Mouse (Mus musculus): ENCODE measurements around the gene Zswim3.
"Not testable (repeated sequence)": the region's sequence is repeated elsewhere in the genome, so short reads cannot be mapped to it uniquely, and the experiment has no call there.

Gene Zswim3

DNA sequence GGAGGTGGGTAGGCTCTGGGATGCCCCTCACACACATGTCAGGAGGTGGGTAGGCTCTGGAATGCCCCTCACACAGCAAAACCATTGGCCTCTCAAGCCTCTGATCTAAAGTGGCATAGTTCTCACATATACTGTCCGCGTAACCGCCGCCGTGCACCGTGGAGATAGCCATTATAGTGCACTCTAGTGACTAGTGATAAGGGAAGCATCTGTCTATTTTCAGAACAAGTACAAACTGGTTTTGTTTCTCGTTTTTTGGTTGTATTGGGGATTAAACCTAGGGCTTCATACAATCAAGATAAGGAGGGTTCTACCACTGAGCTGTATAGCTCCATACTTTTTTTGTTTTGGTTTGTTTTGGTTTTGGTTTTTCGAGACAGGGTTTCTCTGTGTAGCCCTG lies 10.9 kb downstream of the Zswim3 start:
- no peak for DNase-seq

DNA sequence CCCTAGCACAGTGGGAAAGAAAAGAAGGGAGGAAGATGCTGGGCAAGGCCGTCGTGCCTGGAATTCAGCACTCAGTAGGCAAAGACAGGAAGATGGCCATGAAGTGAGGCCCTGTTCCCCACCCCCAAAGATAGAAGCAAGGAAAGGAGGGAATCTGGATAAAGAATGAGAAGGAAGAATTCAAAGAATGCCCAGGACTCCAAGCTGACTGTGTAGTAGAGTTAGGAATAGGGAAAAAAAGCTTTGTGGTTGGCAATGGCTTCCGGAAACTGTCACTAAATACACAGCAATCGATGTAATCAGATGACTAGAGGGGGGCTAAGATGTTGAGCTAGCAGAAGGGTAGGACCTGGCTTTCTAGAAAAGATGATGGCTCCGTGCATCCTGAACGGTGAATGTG lies 12.3 kb downstream of the Zswim3 start:
- DNase-seq: no peak

DNA sequence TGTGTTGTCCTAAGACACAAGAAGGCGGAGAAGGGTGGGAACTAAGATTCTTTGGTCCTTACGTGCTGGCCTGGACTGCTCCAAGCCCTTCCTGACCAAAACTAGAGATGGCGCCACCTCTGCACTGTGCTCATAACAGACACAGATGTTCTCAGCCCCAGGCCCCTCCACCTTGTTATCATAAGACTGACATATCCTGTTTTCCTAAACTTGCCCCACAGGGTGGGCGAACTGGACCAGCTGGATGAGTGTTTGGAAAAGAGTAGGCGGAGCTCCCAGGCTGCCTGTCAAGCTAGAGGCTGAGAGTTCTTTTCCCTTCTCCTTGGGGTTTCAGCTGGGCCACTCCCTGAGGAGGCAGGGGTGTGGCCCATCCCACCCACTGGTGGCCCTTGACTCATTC lies 12.8 kb downstream of the Zswim3 start:
- peak; percentile 37 for DNase-seq

DNA sequence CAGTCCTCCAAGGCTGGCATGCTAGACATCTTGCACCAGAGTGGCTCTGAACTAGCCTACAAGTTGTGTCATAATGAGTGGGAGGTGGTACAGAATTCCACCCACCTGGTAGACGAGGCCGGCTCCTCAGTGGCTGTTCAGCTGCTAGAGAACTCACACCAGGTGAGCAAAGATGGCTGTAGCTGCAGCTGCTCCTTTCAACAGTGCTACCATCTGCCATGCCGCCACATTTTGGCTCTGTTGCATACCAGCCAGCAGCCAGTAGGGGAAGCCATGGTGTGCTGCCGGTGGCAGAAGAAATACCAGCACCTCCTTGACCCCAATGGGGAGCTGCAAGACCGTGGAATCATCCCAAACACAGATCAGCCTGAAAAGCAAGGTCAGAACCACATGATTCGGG lies 16.2 kb downstream of the Zswim3 start:
- DNase-seq: no peak

DNA sequence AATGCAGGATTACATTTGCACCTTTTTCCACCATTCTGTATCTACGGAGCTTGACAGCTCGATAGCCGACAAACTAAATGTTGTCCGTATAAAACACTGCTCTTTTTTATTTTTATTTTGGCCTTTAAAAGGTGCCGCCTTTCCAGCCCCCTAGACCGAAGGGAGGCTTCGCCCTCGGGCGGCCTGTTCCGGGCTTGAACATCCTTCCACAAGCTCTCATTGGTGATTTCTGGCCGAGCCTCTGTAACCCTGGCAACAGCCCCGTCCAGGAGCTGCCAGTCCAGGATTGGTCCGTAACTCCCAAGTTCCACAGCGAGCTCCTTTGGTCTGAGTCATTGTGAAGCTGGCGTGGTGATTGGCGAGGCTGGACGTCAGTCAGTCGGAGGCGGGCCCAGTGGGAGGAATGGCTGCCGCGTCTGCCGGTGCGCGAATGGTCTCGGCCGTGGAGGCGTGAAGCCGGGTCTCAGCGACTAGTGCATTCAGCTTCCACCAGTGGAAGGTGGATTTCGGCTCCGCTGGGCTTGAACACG lies 17.8 kb downstream of the Zswim3 start, which contains the start of gene Zswim1:
TSS of gene Zswim1 (plus strand) at position 51 of the 530 bp plus-strand sequence.
- peak; percentile 100 for DNase-seq

DNA sequence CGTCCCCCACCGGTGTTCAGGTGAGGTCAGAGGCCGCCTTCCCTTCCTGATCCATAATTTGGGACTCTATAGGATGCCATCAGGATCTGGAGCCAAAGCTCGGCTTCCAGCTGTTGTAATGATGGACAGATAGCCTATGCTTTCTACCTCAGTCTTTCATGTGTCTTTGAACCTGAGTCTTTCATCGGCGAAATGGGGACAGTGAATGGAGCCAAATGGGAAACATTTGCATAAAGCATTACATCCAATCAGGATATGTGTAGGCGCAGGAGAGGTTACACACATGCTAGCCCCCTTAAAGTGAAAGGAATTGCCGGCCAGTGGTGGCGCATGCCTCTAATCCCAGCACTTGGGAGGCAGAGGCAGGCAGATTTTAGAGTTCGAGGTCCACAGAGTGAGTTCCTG lies 18.3 kb downstream of the Zswim3 start:
- DNase-seq: peak; percentile 38

DNA sequence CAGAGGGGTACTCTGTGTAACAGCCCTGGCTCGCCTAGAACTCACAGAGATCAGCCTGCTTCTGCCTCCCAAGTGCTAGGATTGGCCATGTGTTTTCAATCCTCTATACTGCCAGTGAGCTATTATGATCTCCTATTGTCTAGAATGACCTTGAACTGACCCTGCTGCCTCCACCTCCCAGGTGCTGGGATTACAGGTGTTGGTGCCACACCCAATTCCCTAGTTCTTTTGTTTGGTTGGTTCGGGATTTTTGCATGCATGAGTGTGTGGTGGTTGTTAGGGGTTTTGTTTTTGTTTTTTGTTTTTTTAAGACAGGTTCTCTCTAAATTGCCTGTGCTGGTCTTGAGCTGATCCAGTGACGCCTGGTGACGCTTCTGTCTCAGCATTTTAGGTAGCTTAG lies 19.1 kb downstream of the Zswim3 start:
- no peak for DNase-seq

DNA sequence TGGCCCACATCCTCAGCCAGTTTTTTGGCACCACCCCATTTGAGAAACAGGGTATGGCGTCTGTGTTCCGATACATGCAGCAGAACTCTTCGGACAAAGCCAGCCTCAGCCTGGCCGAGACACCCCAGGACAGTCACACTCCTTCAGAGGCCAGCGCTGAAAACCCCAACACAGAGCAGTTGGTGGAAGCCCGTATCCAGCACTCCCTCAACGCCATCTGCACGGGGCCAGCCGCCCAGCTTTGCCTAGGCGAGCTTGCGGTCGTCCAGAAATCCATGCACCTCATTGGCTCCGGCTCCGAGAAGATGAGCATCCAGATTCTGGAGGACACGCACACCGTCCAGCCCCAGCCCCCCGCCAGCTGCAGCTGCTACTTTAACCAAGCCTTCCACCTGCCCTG lies 20.6 kb downstream of the Zswim3 start:
- no peak for DNase-seq

DNA sequence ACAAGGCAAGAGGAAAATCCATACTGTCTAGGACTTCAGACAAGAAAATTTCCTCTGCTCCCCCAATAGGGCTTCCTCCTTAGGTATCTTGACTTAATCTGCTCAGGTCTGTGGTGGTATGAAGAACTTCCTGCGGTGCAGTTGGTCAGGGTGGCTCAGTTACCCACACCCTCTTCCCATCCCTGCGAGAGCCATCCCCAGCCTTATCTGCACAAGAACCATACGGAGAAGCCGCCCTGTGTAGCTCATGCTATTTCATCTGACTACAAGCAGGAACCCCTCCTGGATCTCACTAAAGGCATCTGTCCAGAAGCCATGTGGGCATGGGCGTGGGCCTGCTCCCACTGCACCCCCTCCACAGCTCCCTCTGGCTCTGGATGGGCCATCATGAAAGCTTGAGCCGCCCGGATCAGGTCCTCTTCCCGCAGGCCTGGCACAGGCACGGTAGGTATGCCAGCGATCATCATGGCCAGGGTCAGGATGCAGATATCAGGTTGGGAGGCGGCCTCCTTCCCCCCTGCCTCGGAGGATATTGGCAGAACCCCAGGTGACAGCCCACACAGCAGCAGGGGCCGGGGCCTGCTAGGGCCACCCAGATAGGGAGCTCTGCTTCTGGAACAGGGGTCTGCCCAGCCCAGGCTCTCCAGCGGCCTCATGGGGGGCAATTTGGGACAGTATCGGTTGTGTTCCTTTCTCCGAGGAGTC lies 22.4 kb downstream of the Zswim3 start:
- no peak for DNase-seq

DNA sequence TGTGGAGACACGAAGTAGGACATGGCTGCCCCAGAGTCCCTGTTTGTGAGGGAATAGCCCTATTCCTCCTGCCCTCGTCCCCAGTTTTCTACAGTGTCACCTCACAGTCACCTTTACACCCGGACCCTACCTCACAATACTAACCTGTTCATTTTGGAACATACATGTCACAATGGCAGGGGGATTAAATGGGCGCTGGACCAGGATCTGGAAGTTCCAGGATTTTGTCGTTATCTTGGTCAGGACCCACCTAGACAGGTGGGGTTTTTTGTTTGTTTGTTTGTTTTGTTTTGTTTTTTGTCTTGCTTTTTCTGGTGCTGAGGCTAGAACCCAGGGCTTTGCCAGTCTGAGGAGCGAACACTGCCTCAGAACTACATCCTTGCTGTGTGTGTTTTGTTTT lies 23.5 kb downstream of the Zswim3 start, which contains the start of gene Spata25:
TSS of gene Spata25 (minus strand) at position 101 of the 400 bp plus-strand sequence.
- DNase-seq: no peak

DNA sequence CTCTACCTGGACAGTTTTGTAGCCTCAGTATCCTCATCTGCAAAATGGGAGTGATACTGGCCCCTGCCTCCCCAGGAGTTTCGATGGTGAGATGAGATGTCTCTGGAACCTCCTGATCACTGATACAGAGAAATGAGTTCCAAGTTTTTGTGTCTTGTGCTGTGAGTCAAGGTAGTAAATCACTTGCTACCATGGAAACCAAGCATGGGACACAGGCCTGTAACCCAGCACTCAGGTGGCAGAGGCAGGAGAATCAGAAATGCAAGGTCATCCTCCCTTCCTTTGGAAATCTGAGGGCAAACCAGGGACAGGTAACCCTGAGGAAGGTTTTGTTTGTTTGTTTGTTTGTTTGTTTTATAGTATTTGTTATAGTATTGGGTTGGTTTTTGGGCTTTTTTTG lies 24.2 kb downstream of the Zswim3 start:
- DNase-seq: no peak

DNA sequence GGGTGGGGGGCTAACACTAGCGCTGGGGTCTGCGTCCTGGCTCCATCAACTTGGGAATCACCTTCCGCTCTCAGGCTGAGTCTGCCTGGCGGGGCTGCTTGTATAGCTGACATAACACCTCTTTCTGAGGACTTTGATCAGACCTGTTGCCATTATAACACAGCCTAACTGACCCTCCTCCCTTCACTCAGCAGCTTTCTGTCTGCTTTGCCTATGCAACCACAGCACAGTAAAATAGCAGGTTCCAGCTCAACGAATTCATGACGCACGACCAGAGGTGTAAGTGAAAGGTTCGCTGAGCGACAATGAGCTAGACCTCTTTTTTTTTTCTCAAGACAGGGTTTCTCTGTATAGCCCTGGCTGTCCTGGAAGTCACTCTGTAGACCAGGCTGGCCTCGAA lies 26.1 kb downstream of the Zswim3 start:
- no peak for DNase-seq

DNA sequence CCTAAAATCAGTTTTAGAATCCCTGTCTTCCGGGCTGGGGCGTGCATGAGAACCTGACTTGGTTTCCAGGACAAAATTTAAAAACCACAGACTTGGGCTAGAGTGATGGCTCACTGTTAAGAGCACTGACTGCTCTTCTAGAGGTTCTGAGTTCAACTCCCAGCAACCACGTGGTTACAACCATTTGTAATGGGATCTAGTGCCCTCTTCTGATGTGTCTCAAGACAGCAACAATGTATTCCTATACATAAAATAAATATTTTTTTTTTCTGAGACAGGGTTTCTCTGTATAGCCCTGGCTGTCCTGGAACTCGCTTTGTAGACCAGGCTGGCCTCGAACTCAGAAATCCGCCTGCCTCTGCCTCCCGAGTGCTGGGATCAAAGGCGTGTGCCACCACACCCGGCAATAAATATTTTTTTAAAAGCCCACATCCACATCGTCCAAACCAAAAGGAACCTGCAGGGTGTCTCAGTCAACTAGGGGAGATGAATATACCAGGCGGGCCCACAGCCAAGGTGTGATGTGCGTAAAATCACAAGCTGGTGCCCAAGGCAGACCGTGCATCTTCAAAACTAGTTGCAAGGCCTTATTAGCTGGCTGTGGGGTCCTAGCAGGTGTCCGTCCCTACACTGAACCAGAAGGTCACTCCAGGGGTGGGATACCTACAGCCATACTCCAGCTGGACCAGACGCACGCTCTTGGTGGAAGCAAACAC lies 27.3 kb downstream of the Zswim3 start:
- DNase-seq: no peak

DNA sequence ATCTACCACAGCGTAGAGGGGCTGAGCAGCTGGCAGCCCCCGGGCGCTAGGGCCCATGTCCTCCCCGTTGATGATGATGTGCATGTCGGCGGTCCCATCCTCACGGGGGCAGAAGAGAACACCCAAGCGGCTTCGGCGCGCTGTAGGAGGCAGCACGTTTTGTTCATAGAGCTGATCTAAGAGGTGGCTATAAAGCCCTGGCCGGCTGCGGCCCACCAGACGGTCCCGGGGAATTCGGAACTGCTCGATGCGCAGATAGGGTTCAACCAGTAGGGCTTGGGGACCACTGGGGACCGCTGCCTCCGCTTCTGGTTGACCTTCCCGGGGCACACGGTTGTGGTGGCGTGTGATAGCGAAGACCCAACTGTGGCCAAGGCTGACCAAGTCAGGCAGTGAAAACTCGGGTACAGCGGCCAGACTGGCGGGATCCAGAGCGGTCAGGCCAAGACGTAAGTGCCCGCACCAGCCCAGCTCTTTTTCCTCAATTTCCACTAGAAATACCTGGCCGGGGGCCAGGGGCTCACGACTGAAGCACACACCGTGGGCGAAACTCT lies 27.9 kb downstream of the Zswim3 start, which contains the start of gene Ctsa:
TSS of gene Ctsa (plus strand) at position 126 of the 554 bp plus-strand sequence.
- DNase-seq: peak; percentile 88

DNA sequence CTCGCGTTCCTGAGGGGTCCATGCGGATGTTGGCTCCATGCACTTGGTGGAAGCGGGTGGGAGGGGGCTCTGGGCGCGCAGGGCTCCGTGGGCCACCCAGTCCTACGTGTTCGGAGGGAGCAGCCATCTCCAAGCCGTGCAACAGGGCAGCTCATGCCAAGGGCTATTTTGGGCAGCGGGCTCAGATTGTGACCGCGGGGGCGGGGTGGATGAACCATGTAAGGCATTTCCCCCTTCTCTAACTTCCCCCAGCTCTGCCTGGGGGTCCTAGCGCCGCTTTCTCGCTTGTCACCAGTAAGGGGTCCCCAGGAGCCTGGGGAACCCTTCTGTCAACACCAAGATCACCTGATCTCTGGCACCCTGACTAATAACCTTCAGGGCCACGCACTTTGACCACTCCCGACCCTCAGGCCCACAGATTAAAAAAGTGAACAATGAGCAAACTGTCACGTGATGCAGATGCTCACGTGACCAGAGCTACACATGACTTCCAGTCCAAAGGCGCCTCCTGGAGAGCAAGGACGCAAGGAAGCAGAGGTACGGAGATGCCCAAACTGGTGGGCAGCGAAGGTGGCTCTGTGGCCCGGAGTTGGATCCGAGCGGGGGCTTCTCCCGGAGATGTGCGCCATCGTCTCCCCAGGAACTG lies 28.5 kb downstream of the Zswim3 start, which contains the start of gene Neurl2:
TSS of gene Neurl2 (minus strand) at position 143 of the 646 bp plus-strand sequence.
- peak; percentile 98 for DNase-seq

DNA sequence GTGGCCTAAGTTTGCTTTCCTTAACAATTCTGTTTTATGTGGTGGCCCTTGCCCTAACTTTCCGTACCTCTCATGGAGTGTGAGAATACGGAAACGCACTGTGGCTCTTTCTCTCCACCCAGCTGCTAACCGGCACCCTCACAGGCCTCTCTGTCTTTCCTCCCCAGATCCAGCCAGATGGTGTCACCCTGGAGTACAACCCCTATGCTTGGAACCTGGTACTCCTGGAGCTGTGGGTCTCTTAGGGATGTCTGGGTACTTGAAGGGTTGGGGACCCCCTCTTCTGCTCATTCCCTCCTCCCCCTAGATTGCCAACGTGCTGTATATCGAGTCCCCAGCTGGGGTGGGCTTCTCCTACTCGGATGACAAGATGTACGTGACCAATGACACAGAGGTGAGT lies 29.6 kb downstream of the Zswim3 start:
- DNase-seq: peak; percentile 19

DNA sequence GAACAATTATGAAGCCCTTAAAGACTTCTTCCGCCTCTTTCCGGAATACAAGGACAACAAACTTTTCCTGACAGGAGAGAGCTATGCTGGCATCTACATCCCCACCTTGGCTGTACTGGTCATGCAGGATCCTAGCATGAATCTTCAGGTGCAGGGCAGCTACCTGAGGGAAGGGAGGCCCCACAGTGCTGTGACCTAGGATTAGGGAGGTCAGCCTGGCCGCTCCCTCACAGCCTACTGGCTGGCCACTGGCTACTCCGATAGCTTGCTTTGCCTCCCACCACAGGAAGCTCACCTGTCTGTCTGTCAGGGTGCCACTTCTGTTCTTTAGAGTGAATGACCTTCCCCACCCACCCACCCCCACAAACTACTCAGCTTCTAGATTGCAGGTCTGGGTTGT lies 30.3 kb downstream of the Zswim3 start:
- no peak for DNase-seq

DNA sequence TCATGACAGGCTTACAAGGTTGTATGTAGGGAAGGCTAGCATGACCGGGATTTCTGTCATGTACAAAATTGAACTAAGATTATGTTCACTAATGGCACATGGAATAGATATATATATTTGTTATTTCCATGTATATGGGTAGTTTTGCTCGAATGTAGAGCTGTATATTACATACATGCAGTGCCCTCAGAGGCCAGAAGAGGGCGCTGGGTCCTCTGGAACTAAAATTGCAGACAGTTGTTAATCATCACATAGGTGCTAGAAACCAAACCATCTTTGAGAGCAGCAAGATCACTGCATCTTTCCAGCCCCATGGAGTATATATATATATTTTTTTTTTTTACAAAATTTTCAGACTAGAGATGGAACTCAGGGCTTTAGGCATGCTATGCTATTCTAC lies 40.9 kb downstream of the Zswim3 start:
- peak; percentile 42 for DNase-seq

DNA sequence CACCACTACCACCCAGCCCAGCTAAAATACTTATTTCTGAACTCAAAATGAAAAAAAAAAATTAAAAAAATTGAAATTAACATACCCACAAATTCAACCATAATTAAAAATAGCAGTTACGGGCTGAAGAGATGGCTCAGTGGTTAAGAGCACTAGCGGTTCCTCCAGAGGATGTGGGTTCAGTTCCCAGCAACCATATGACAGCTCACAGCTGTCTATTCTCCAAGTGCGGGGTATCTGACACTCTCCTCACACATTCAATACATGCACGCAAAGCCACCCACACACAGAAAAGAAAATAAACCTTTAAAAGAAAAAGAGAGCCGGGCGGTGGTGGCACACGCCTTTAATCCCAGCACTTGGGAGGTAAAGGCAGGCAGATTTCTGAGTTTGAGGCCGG lies 45.2 kb downstream of the Zswim3 start:
- no peak for DNase-seq

DNA sequence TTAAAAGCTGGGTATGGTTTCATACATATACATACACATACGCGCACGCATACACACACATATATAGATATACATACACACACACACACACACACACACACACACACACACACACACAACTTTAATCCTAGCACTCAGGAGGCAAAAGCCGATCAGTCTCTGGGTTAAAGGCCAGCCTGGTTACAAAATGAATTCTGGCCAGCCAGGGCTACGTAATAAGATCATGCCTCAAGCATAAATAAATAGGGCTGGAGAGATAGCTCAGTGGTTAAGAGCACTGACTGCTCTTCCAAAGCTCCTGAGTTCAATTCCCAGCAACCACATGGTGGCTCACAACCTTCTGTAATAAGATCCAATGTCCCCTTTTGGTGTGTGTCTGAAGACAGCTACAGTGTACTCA lies 50.7 kb downstream of the Zswim3 start:
- DNase-seq: not testable (repeated sequence)

DNA sequence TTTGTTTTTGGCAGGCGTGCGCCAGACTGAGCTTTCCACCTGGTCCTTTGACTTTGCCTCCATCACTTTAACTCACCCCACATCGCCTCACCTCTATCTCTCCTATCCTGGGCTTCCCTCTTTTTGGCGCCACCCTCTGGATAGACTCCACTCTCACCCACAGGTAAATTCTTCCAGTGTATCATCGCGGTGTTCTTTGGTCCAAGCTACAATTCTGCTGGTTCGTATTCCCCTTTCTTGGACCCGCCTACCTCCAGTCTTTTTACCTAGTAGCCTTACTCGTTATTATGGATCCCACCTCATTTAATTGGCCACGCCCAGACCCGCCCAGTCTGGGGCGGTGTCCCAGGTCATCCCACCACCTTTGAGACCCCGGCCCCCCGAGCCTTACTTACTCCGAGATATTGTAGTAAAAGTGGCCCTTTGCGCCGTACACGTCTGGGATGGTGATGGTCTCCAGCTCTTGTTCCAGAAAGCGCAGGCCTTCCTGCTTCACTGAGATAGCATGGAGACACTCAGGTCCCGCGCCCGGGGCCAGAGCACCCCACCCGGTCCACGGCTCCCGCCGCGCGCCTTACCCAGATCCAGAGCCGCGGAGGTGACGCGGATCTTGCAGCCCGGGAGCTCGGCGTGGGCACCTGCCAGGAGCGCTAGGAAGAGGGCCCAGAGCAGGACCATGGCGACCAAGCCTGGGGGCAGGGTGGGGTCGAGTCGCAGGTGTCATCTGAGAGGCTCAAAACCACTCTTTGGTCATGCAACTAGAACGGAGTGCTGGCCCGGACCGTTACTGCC lies 51.6 kb downstream of the Zswim3 start:
- no peak for DNase-seq

DNA sequence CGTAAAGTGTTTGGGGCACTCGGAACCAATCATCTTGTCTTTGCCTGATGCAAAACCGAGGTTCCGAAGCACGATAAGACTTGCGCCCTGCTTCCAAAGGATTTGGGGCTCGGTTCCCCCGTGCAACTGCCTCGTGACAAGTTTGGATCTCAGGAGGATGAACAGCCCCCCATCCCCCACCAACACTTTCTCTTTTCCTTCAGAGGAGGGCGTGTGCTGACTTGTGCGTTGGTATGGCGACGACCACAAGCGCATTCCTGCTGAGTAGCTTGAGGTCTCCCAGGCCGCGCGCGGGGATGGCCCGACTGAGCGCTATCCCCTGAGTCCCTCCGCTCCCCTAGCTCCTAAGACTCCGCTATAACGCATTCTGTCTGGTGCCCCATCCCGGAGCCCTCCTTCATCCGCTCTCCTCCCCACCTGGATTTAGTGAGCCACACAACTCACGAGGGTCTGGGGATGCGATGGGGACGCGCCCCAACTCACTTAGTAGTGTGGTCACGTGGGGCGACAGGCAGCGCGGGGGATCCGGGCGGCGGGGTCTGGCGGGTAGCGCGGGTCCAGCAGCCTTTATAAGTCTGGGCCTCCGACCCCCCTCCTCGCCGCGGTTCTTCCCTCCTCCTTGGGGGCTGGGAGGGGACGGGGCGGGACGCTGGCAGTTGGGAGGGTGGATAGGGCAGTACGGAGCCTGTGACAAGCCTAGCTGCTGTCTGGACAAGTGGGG lies 52.4 kb downstream of the Zswim3 start, which contains the start of gene Pltp:
TSS of gene Pltp (minus strand) at position 611 of the 721 bp plus-strand sequence.
- DNase-seq: peak; percentile 82
